Mouse (Mus musculus): ENCODE data around the gene Olfr1437. TPM values are rescaled to one million over a fixed set of nuclear protein-coding genes. Genes with fewer than 3 reads are reported as not detected.
"Not testable (repeated sequence)": the region's sequence is repeated elsewhere in the genome, so short reads cannot be mapped to it uniquely, and the experiment has no call there.

Gene Olfr1437
- not detected in 2 replicates for polyA plus RNA-seq (2016; fragmentation: Nextera tagmentation; extraction: Ambion mirVana)

- Histone ChIP-seq H3K4me3 (no peak within 1 kb of the TSS), H3K27ac (ENCODE audit: poor library complexity, severe bottlenecking) (no peak within 1 kb of the TSS), H3K4me2 (no peak within 1 kb of the TSS), H3K9me3 (replicated peaks) (no peaks in the 10 kb centered on the region), H3K4me1 (replicated peaks) (no peaks in the 10 kb centered on the region), H3K9ac (no peak within 1 kb of the TSS), H3K36me3 (no peaks in the 10 kb centered on the region), H3K27me3 (replicated peaks) (no peaks in the 10 kb centered on the region)
- ATAC-seq (ENCODE audit: insufficient number of reproducible peaks, low FRiP score): no peak
- WGBS: 73% methylated on average over 2 of the region's 2 CpGs
Measured at GRCm38 (mm10) chr19:12325001-12325400, at the start of gene Olfr1437. Gene Olfr1437, minus strand, starts transcription at chr19:12325101.

DNA sequence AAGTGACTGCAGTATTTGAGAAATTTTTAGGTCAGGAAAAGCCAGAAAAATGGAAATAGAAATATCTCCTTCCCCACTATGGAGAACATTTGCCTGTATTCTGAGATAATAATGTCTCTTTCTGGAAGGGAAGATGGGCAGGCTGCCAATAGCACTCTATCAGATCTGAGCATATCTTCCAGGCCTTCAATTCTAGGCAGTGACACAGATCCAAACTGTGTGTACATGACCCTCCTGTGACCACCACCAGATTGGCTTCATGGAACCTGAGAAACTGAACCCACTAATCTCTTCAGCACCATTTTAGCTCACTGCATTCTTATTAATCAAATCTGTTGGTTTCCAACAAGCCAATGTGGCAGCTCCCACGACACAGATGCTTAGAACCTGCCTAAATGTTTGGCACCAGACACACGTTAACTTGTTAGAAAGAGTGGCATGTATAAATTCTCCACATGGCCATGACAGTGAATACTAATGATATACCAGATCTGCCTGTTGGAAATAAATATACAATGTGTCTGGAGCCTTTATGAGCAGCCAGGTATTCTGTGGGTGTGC, 49.6 kb upstream of the Olfr1437 start:
- H3K4me3 ChIP-seq: no peak overlapping the region
- ATAC-seq (ENCODE audit: insufficient number of reproducible peaks, low FRiP score): no peak
- no peaks in the 10 kb centered on the region for H3K36me3 ChIP-seq
- H3K9ac ChIP-seq: no peak overlapping the region
- no peaks in the 10 kb centered on the region for H3K4me1 ChIP-seq (replicated peaks)
- no peak overlapping the region for H3K4me2 ChIP-seq
- no peaks in the 10 kb centered on the region for H3K9me3 ChIP-seq (replicated peaks)
- 64% methylated on average over 2 of the region's 2 CpGs for WGBS
- no peaks in the 10 kb centered on the region for H3K27me3 ChIP-seq (replicated peaks)
- no peak overlapping the region for H3K27ac ChIP-seq (ENCODE audit: poor library complexity, severe bottlenecking)

GRCm38 (mm10) chr19:12373004-12373403, 48.1 kb upstream of the Olfr1437 start:
- WGBS: 63% methylated on average over 3 of the region's 3 CpGs
- ATAC-seq (ENCODE audit: insufficient number of reproducible peaks, low FRiP score): no peak
- Histone ChIP-seq H3K4me1 (replicated peaks) (no peaks in the 10 kb centered on the region), H3K9me3 (replicated peaks) (no peaks in the 10 kb centered on the region), H3K4me2 (no peak overlapping the region), H3K27me3 (replicated peaks) (no peaks in the 10 kb centered on the region), H3K4me3 (no peak overlapping the region), H3K27ac (ENCODE audit: poor library complexity, severe bottlenecking) (no peak overlapping the region), H3K36me3 (no peaks in the 10 kb centered on the region), H3K9ac (no peak overlapping the region)

DNA sequence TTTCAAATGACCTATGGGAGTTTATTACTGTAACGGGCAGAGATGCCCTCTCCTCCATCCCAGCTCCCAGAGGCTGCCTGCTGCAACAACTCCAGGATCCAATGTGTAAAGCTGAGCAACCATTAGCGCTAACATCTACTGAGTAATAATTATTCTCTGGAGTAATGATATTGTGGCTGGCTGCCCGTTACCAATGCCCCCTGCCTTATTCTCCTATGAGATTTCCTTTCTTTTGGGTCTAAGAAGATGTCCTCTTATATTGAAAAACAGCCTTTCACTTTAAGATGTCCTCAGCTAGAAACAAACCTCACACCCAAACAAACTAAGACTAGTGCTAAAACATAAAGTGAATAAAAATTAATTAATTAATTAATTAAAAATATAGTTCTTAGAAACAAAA, 10.9 kb upstream of the Olfr1437 start, which contains the start of gene Olfr1438-ps1:
Gene Olfr1438-ps1 (minus strand): TSS at position 101 of the 400 bp plus-strand sequence.
- no peaks in the 10 kb centered on the region for H3K36me3 ChIP-seq
- WGBS: 78% methylated on average over 3 of the region's 3 CpGs
- no peaks in the 10 kb centered on the region for H3K9me3 ChIP-seq (replicated peaks)
- H3K27ac ChIP-seq (ENCODE audit: poor library complexity, severe bottlenecking): no peak within 1 kb of the TSS
- H3K27me3 ChIP-seq (replicated peaks): no peaks in the 10 kb centered on the region
- no peaks in the 10 kb centered on the region for H3K4me1 ChIP-seq (replicated peaks)
- H3K4me2 ChIP-seq: no peak within 1 kb of the TSS
- ATAC-seq (ENCODE audit: insufficient number of reproducible peaks, low FRiP score): no peak
- no peak within 1 kb of the TSS for H3K9ac ChIP-seq
- no peak within 1 kb of the TSS for H3K4me3 ChIP-seq

- not testable (repeated sequence) for H3K9ac ChIP-seq; H3K4me2 ChIP-seq; H3K27ac ChIP-seq (ENCODE audit: poor library complexity, severe bottlenecking); H3K27me3 ChIP-seq (replicated peaks); H3K9me3 ChIP-seq (replicated peaks); H3K4me1 ChIP-seq (replicated peaks); ATAC-seq (ENCODE audit: insufficient number of reproducible peaks, low FRiP score); H3K36me3 ChIP-seq; H3K4me3 ChIP-seq
- WGBS: 71% methylated on average over 1 of the region's 1 CpGs
Measured at GRCm38 (mm10) chr19:12299030-12299429, 25.9 kb downstream of the Olfr1437 start, which contains the start of gene Olfr1436. Gene Olfr1436, minus strand, starts transcription at chr19:12299130.

DNA sequence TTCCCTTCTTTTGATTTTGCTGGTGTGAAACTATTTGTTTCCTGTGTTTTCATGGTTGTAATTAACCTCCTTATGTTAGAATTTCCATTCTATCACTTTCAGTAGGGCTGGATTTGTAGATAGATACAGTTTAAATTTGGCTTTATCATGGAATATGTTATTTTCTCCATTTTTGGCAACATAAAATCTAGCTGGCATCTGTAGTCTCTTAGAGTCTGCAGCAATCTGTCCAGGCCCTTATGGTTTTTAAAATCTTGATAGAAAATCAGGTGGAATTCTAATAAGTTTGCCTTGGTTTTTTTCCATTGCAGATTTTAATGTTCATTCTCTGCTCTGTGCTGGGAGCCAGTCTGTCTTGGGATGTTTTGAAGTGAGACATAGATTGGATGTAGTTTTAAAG, 31.9 kb downstream of the Olfr1437 start:
- ATAC-seq (ENCODE audit: insufficient number of reproducible peaks, low FRiP score): no peak

GRCm38 (mm10) chr19:12279554-12279953, 45.3 kb downstream of the Olfr1437 start, which contains the start of gene Olfr1434:
Gene Olfr1434, plus strand, starts transcription at chr19:12279854.
- no peak within 1 kb of the TSS for H3K9ac ChIP-seq
- WGBS: 55% methylated on average over 2 of the region's 2 CpGs
- no peak for ATAC-seq (ENCODE audit: insufficient number of reproducible peaks, low FRiP score)
- H3K36me3 ChIP-seq: no peaks in the 10 kb centered on the region
- H3K27ac ChIP-seq (ENCODE audit: poor library complexity, severe bottlenecking): no peak within 1 kb of the TSS
- no peak within 1 kb of the TSS for H3K4me3 ChIP-seq
- H3K9me3 ChIP-seq (replicated peaks): no peaks in the 10 kb centered on the region
- H3K4me1 ChIP-seq (replicated peaks): no peaks in the 10 kb centered on the region
- no peak within 1 kb of the TSS for H3K4me2 ChIP-seq
- no peaks in the 10 kb centered on the region for H3K27me3 ChIP-seq (replicated peaks)

More for the DNA sequence above, 31.9 kb downstream of the Olfr1437 start:
- Histone ChIP-seq H3K27me3 (replicated peaks) (no peaks in the 10 kb centered on the region), H3K4me1 (replicated peaks) (no peaks in the 10 kb centered on the region), H3K4me2 (no peak overlapping the region), H3K4me3 (no peak overlapping the region), H3K27ac (ENCODE audit: poor library complexity, severe bottlenecking) (no peak overlapping the region), H3K9me3 (replicated peaks) (no peaks in the 10 kb centered on the region), H3K36me3 (no peaks in the 10 kb centered on the region), H3K9ac (no peak overlapping the region)

Other genes starting within 250 kb of the Olfr1437 start
- gene Olfr1425, start 247.4 kb downstream of the Olfr1437 start, polyA plus RNA-seq (2016; fragmentation: Nextera tagmentation; extraction: Ambion mirVana): not detected in 2 replicates
- not detected in 2 replicates for gene Olfr1426, start 233.1 kb downstream of the Olfr1437 start, polyA plus RNA-seq (2016; fragmentation: Nextera tagmentation; extraction: Ambion mirVana)
- gene Olfr1427, start 221.8 kb downstream of the Olfr1437 start, polyA plus RNA-seq (2016; fragmentation: Nextera tagmentation; extraction: Ambion mirVana): not detected in 2 replicates
- gene Olfr1428, start 209.2 kb downstream of the Olfr1437 start, polyA plus RNA-seq (2016; fragmentation: Nextera tagmentation; extraction: Ambion mirVana): not detected in 2 replicates
- not detected in 2 replicates for gene Olfr76, start 201.9 kb downstream of the Olfr1437 start, polyA plus RNA-seq (2016; fragmentation: Nextera tagmentation; extraction: Ambion mirVana)
- not detected in 2 replicates for gene Olfr1555-ps1, start 155.0 kb downstream of the Olfr1437 start, polyA plus RNA-seq (2016; fragmentation: Nextera tagmentation; extraction: Ambion mirVana)
- gene Olfr1431, start 124.5 kb downstream of the Olfr1437 start, polyA plus RNA-seq (2016; fragmentation: Nextera tagmentation; extraction: Ambion mirVana): not detected in 2 replicates
- gene Olfr1432, start 92.5 kb downstream of the Olfr1437 start, polyA plus RNA-seq (2016; fragmentation: Nextera tagmentation; extraction: Ambion mirVana): not detected in 2 replicates
- not detected in 2 replicates for gene Olfr262, start 83.4 kb downstream of the Olfr1437 start, polyA plus RNA-seq (2016; fragmentation: Nextera tagmentation; extraction: Ambion mirVana)
- gene Olfr235, start 64.1 kb downstream of the Olfr1437 start, polyA plus RNA-seq (2016; fragmentation: Nextera tagmentation; extraction: Ambion mirVana): not detected in 2 replicates
- gene Olfr1434, start 45.2 kb downstream of the Olfr1437 start, polyA plus RNA-seq (2016; fragmentation: Nextera tagmentation; extraction: Ambion mirVana): not detected in 2 replicates
- not detected in 2 replicates for gene Olfr1436, start 26.0 kb downstream of the Olfr1437 start, polyA plus RNA-seq (2016; fragmentation: Nextera tagmentation; extraction: Ambion mirVana)
- gene Olfr1438-ps1, start 10.8 kb upstream of the Olfr1437 start, polyA plus RNA-seq (2016; fragmentation: Nextera tagmentation; extraction: Ambion mirVana): not detected in 2 replicates
- not detected in 2 replicates for gene Olfr1440, start 62.2 kb upstream of the Olfr1437 start, polyA plus RNA-seq (2016; fragmentation: Nextera tagmentation; extraction: Ambion mirVana)
- gene Olfr1441, start 92.3 kb upstream of the Olfr1437 start, polyA plus RNA-seq (2016; fragmentation: Nextera tagmentation; extraction: Ambion mirVana): not detected in 2 replicates
- gene Pfpl, start 102.8 kb upstream of the Olfr1437 start, polyA plus RNA-seq (2016; fragmentation: Nextera tagmentation; extraction: Ambion mirVana): not detected in 2 replicates
- gene Mpeg1, start 135.7 kb upstream of the Olfr1437 start, polyA plus RNA-seq (2016; fragmentation: Nextera tagmentation; extraction: Ambion mirVana): 0.06 and 0.18 TPM in 2 replicates
- 1.4 and 1.7 TPM in 2 replicates for gene Dtx4, start 176.4 kb upstream of the Olfr1437 start, polyA plus RNA-seq (2016; fragmentation: Nextera tagmentation; extraction: Ambion mirVana)
- 21.0 and 21.8 TPM in 2 replicates for gene Fam111a, start 220.6 kb upstream of the Olfr1437 start, polyA plus RNA-seq (2016; fragmentation: Nextera tagmentation; extraction: Ambion mirVana)